Mouse (Mus musculus): Measurements from ENCODE around the gene Fam162a. TPM values are rescaled to one million over a fixed set of nuclear protein-coding genes. Genes with fewer than 3 reads are reported as not detected.
"Not testable (repeated sequence)": the region's sequence is repeated elsewhere in the genome, so short reads cannot be mapped to it uniquely, and the experiment has no call there.

Fam162a gene
- 100 to 1,000 TPM; 181 to 193 TPM for total RNA-seq (2021)
- long read RNA-seq, experiment 1, transcript Fam162a-201 (5 exons, 718 nt) = major isoform, 185 of 199 reads
- long read RNA-seq, experiment 1, partial matches to known transcripts = 4 of 199 reads
- long read RNA-seq, experiment 1, other reads (novel, unspliced or antisense) = 10 of 199 reads
- long read RNA-seq, experiment 2, transcript Fam162a-201 (5 exons, 718 nt) = major isoform, 136 of 144 reads
- long read RNA-seq, experiment 2, partial matches to known transcripts = 2 of 144 reads
- long read RNA-seq, experiment 2, other reads (novel, unspliced or antisense) = 5 of 144 reads

DNA sequence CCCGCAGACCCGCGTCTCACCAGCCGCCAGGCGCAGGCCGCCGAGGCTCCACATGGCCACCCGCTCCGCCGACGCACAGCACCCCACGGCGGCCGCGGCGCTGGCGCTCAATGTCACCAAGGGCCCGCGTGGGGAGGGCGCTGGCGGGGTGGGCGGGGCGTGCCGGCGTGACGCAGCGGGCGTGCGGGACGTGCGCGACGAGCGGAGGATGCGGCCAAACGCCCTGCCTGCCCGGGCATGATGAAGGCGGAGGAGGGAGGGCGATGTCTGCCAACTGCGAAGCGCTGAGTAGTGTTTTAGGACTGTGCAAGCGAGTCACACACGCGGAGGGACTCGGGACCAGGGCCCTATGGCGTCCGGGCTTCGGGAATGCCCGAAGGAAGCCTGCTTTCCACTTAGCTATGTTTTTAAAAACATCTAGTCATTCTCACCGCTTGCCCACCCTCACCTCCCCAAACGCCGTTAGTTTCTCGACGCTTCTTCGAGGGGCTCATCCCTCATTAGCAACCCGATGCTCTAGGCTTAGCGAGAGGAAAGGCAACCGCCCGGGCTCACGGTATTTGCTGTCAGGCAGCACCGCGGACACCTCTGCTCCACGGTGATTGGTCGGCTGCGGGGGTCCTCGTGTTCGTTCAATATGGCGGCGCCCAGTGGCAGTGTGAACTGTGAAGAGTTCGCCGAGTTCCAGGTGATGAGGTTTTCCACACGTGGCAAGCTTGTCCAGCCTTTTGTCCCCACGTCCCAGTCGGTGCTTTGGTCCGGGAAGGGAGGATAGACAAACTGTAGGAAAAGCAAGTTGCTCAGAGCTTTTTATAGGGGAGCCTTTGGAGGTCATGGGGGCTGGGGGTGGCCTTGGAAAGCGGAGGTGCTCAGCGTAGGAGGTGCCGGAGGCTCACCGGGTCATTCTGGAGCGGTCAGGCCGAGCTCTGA, at the start of gene Fam162a, which contains the start of gene Ccdc58:
Gene Fam162a, minus strand, starts transcription at position 145 of the 930 bp plus-strand sequence.
Gene Ccdc58, plus strand, starts transcription at position 236 of the 930 bp plus-strand sequence.
- DNase-seq = peak; percentile 97

DNA sequence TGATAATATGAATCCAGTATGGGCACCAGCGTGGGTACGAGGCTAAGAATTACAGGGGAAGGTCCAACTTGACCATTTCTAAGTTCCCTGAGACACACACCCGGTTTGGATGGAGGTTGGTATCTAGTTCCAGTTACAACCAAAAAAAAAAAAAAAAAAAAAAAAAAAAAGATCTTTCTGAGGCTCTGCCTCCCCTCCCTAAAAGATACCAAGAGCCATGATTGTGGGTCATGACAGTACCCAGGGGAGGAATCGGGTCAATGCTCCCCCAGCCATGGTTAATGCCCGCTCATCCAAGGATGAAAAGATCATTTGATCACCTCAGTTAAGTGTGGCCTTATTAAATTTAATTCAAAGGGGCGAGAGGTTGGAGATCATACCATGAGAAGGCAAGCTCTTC, 44.4 kb upstream of the Fam162a start:
- not testable (repeated sequence) for DNase-seq

DNA sequence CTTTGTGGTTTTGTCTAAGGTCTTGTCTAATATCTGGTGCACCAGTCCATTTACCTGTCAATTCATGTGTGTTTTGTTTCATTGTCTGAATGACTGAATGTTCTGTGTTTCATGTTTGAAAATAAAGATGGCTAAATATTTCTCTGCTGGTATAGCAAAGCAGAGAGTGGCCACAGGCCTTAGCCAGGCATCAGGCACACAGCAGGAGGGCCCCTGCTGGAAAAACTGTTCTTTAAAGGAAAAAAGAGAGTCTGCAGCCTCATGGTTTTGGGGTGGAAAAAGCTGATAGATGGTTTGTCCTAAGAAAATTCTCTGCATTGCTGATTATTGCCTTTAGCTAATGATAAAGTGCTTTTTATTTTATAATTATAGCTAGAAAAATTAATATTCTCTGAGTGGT, 40.1 kb upstream of the Fam162a start:
- not testable (repeated sequence) for DNase-seq

DNA sequence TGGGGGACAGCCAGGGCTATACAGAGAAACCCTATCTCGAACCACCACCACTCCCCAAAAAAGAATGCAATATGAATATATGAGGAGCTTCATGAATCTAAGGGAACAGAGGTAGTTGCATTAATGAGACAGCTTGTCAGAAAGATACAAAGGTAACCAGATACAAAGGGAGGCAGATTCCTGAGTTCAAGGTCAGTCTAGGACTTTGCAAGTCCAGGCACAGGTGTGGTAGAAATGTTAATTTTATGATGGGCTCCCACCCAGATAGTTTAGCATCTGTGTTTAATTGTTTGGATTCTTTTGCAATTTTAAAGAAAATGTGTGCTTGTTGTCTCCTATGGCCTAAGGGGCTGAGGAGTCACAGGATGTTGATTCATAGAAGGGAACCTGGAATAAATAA, 30.8 kb upstream of the Fam162a start:
- DNase-seq = no peak

DNA sequence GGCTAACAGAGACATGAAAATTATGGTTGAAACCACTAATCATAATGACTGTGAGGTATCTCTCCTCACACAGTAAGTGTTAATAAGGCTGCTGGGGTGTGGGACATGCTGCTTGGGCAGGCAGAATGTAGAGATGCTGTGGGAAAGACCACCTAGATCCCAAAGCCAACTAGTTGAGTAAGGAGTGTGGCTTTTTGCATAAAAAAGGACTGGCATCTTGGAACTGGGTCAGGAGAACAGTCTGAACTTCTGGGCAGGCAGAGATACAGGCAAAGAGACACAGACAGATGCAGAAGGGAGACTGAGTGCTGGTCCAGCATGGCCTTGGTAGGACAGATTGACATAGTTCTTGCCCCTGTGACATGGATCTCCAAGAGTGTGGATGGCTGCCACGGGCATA, 30.1 kb upstream of the Fam162a start:
- DNase-seq = no peak

DNA sequence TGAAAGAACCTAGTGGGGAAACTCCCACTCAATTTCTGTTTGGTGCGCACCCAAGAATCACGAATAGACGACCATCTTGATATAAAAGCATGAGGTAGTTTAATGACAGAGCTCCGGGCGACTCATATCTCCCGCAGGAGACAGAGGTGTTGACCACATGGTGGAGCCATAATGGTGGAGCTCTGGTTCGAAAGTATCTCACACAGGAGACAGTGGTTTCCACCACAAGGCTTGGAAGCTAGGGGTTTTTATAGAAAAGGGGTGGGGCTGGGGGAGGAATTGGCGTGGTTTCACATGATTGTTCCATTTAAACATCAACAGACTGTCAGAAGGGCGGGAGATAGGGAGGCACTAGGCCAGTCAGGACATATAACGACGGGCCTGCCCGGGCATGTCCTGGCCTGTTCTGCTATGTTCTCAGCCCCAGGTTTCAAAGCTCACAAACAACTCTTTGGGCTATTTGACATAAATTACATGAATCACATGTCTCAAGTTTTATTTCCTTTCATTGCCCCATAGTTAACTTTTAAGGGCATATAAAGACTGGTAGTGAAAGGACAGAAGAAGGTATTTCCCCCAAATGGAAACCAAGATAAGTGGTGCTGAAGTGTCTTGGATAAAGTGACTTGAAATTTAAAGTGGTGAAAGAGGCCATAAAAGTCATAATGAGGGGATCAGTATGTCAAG, 26.6 kb upstream of the Fam162a start:
- not testable (repeated sequence) for DNase-seq

DNA sequence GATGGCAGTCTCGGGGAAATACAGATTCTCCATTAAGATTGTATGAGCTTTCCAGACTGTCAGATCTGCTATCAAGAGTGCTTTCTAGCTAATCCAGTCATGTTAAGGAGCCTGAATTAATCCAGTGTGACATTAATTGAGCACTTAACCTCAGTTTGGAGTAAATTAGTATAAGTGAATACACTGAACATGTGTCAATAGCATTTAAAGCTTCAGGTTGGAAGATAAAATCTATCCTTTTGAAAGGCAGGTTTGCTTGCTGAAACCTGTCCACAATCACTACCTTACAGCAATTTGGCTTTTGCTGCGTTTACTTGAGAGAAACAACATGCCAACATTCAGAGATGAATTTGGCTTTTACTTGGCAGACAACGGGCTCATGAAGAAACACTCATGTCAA, 22.7 kb upstream of the Fam162a start:
- DNase-seq = no peak

DNA sequence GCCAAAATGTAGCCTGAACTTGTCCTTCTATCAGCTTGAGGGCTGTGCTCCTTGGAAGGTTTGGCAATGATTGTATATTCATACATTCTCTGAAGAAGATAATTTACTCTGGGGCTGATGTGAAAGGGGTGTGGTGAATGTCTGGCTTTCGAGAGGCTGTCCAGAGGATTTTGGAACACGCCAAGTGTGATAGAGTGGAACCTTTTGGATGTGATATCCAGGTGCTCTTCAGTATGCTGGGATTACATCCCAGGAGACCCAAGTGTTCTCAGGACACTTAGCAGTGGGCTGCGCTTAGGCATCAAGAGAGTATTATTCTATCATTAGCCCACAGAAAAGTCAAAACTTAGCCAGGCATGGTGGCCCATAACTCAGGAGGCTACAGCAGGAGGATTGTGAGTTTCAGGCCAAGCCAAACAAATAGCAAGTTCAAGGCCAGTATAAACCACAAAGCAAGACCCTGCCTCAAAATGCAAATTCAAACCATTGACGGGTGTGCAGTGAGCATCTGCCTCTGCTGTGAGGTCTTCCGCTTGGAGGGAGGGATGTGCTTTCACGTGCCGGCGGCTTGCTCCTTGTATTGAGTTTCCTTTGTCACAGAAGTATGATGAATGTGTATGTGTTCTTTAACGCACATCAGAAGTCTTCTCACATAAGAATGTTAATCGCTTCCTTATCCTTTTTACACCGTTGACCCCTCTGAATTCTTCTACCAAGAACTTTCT, 19.6 kb upstream of the Fam162a start:
- DNase-seq = no peak

DNA sequence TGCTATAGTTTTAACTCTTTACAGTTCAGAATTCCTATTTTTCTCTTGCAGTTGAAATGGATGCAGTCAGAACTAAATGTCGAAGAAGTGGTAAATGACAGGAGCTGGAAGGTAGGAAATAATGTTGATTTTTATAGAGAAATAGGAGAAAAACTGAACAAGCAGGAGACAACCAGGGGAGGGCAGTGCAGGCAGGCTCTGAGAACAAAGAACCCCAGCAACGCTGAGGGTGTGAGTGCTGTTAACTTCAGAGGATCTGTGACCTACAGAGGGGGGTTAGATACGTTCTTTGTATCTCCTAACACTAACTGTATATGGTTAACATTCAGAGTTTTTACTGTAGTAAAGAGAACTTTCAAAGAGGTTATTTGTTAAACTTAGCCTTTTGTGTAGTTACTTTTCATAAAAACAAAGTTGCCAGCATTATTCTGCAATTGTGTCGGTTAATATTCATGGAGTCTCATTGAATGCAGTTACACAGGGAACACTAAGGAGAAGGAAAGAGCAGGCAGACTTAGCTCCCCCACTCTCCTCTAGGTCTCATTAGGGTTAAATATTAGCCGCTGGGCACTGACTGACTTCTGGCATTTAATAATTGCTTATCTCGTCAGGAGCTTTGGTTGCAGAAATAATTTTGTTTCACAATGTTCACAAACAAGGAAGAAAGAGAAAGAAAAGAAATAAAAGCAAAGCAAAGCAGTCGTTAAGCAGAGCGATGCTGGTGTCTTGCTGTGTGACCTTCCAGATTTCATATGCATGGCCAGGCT, 18.6 kb upstream of the Fam162a start:
- no peak for DNase-seq

DNA sequence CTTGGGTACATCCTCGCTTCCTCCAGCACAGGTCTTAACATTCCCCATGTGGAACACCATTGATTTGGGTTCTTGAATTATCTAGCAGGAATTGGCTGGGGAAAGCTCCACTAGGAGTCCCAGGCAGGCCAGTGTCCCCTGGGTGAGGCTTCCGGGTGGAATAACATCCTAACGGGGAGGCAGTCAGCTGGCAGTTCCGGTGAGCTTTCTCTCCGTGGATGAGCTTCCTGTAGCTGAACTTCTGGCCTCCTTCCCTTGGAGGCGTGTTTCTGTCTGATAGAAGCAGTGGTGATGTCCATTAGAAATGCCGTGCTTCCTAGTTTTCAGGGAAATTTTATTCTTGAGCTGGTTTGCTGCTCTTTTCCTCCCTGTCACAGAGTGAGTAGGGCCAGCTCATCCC, 17.7 kb upstream of the Fam162a start:
- DNase-seq = peak; percentile 18

DNA sequence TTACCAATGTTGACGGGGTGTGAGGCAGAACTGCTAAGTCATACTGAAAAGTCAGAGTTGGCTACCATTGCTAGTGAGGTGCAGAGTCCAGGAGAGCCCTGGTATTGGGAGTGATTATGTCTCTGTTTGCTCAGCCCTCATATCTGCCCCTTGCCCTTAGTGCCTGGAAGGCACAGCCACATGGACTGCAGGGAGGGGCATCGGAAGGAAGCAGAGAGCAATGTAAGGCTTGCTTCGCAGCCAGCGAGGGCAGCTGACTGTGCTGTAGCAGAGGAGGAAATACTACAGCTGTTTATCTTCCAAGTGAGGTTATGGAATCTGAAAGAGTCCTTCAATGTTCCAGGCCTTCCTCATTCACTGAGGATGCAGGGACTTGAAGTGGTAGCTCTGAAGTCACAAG, 16.5 kb upstream of the Fam162a start:
- no peak for DNase-seq

DNA sequence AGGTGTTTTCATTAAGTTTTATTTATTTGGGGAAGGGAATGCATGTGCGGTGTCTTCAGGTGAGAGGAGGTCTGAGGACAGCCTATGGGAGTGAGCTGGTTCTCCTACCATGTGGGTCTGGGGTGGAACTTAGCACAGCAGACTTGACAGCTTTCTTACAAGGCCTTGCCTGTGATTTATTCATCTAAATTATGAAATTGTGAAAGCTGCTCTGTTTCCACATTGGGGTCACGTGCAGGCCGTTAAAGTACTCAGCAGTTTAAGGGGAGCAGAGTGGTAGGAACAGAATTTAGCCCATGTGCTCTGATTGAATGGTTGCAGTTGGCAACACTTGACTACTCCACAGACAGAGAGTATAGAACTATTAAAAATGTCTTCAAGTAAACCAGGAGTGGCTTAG, 8.5 kb upstream of the Fam162a start:
- no peak for DNase-seq

DNA sequence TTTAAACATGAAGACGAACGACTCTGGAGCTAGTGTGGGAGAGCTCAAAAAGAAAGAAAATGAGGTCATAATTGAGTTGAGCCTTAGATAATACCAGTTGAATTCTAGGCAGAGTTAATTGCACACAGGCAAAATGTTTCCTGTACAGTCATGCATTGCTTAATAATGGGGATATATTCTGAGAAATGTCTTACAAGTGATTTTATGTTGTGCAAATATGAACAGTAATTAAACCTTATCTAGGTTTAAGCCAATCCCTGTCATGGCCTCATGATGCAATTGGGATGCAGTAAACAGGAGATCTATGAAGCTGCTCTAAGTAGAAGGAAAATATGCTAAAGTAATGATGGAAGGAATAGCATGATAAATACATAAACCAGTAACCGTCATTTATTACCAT, 3.4 kb upstream of the Fam162a start:
- no peak for DNase-seq

DNA sequence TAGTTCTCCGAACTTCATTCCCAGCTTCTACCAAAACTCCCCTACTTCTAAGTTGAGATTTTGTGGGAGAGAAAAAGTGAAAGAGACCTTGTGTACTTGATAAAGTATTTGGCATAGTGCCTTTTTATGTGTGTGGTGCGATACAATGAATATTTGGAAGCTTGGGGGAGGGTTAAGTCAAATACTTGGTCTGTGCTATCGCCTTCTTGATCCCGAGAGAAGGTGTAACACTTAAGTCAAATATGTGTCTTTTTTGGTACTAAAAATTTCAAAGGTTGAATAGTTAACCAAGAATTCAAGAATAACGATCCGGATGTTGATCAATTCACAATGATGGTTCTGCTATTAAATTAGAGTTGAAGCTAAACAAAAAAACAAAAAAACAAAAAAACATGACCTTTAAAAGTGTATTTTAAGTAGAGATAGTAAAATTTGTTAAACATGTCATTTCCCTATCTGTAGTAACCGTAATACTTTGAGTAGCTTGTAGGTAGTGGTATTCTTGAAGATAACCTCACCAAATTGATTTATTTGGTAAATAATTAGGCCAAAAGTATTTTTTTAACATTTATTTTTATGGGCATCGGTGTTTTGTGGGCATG, 1.1 kb upstream of the Fam162a start:
- no peak for DNase-seq

DNA sequence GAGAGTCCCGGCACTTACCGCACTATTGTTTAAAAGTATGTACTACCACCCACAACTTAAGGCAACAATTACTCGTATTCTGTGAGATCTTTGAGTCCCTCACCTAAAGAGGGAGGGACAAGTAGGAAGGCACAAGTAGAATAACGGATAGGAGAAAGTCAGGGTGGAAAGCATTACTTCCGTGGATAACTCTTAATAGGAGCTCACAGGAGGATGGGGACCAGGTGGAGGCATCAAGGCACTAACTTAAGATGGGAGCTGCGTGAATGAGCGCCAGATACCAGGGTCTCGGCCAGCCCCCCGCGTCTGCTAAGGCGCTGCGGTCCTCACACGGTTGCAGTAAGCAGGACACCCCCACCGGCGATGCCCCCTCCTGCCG, 334 bp downstream of the Fam162a start:
- no peak for DNase-seq

DNA sequence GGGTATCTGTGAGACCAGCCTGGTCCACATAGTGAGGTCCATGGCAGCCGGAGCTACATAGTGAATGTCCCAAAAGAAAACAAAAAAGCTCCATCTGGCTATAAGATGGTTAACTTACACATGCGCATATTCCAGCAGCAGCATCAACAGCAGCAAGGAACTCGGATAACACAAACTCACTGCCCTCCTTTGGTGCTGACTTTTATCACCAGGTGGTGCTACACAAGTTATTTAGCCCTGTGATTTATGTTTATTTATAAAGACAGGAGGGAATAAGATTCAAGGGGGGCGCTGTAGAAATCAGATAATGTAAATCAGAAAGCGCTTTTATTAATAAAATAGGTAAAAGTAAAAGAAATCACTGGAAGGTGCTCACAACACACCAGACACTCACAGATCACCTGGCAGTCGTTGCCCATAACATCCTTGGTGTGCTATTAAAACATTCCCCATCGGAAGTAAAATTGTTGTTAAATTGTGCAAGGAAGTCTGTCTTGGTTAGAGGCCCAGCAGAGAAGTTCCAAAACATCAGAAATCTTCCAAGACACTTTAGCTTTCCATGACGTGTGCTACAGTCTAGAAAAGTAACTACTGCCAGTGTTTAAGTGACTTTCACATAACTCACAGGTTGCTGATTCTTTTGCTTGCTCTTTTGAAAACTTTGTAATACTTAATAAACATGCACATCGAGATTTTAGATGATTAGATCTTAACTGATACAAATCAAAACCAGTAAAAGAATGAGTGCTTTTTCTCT, 1.4 kb downstream of the Fam162a start:
- DNase-seq = no peak

DNA sequence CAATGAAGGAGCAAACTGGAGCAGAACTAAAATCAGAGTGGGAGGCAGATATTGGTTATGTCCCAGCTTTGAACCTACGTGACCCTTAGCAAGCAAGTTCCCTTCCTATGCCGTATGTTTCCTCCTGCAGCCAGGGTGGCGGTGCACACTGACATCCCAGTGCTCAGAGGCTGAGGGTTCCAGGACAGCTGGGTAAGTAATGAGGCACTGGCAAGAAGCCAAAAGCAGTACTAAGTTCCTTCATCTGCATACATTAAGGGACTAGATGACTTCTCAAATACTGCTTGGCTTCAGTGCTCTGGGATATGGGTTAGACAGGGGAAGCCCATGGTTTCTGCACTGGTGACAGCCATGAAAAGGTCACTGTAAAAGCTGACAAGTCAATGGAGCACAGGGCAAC, 3.0 kb downstream of the Fam162a start:
- no peak for DNase-seq

DNA sequence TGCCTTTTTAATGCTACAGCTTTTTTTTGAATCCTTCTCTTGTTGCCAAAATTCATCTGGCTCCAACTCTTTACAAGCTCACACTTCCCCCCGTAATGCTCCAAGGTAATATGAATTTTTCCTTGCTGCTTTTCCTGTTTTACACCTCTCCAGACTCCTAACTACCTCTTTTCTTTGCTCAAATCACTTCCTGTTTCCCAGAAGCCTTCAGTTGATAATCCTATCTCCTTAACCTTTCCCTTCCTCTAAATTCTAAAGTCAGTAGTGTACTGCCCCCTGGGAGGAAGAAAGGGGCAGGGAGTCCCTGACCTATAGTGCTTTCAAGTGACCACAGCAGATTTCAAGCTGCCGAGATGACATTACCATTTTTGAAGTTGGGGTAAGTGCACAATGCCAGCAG, 3.7 kb downstream of the Fam162a start:
- DNase-seq = no peak

DNA sequence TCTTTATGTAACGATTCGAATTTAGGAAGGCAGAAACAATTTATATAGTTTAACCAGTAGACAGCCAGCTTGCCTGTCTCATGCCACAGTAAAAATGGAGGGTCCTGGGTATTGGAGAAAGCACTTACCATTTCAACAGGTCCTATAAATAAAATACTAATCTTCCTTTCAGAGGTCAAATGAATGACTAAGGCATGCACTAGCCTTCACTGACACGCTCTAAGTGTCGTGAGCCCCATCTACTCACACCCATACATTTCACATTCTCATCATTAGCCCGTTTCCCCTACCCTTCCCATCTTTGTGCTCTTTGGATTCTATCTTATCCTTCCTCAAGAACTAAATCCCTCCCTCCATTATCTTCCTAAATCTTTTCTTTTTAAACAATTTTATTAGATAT, 6.5 kb downstream of the Fam162a start:
- DNase-seq = no peak

DNA sequence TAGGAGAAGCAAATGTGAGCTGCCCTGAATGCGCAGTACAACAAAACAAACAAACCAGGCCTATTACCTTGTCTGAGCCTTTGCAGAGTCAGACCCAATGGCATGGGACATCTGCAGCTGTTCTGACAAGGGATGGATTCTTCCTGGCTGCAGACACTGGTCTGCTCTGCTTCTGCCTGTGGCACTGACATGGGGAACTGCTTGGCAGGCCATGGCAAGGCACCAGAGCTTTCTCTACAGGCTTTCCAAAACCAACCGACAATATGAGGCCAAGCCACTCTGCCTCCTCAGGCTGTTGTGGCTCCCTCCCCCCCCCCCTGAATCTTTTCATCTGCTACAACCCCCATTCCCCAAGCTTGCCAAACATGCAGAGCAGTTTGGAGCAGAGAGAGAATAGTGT, 8.1 kb downstream of the Fam162a start:
- DNase-seq = no peak

All from adrenal gland, postnatal 10 days (tissue).